Mouse (Mus musculus) lung, embryonic 15.5 days (tissue): ENCODE data around the gene Nrde2. TPM values are rescaled to one million over a fixed set of nuclear protein-coding genes. Genes with fewer than 3 reads are reported as not detected.

Source experiments
- ATAC-seq: fragments of 200-750 bp; cut with Nextera tagmentation; 2 replicates; pipeline ENCODE4 v1.8.0; 2017; ENCODE audit warnings: moderate number of reproducible peaks, borderline replicate concordance; ENCODE audit not compliant: low FRiP score, low TSS enrichment; ENCODE audit errors: extremely low read depth
- H3K27ac ChIP-seq: fragments of 300-500 bp; sonication (generic); 2 replicates; pipeline ENCODE4 v1.5.1; 2015; ENCODE audit warnings: moderate library complexity, mild to moderate bottlenecking, inconsistent platforms
- H3K27me3 ChIP-seq: fragments of 300-500 bp; sonication (generic); 2 replicates; pipeline ENCODE4 v1.6.1; 2015; ENCODE audit warnings: inconsistent platforms
- H3K36me3 ChIP-seq: fragments of 300-500 bp; sonication (generic); 2 replicates; pipeline ENCODE4 v1.6.1; 2015; ENCODE audit warnings: inconsistent platforms
- H3K4me1 ChIP-seq: fragments of 300-500 bp; sonication (generic); 2 replicates; pipeline ENCODE4 v1.6.1; 2015; ENCODE audit warnings: inconsistent platforms
- H3K4me2 ChIP-seq: fragments of 300-500 bp; sonication (generic); 2 replicates; pipeline ENCODE4 v1.6.1; 2015; ENCODE audit warnings: inconsistent platforms, mild to moderate bottlenecking, moderate library complexity
- H3K4me3 ChIP-seq: fragments of 300-500 bp; sonication (generic); 2 replicates; pipeline ENCODE4 v1.5.1; 2015; ENCODE audit warnings: mild to moderate bottlenecking, inconsistent platforms
- H3K9ac ChIP-seq: fragments of 300-500 bp; sonication (generic); 2 replicates; pipeline ENCODE4 v1.6.1; 2015; ENCODE audit warnings: inconsistent platforms
- H3K9me3 ChIP-seq: fragments of 300-500 bp; sonication (generic); 2 replicates; pipeline ENCODE4 v1.6.1; 2016; ENCODE audit warnings: inconsistent platforms
- WGBS: fragments of 180-500 bp; shearing (Covaris S2); methylation state at CpG from one replicate; pipeline ENCODE4 v1.1.7; 2015; 5-methylcytosine and 5-hydroxymethylcytosine counted together
- polyA plus RNA-seq: library from polyadenylated mRNA; unstranded; fragments of >200 nt; fragmentation: Nextera tagmentation; extraction: Ambion mirVana; gene quantifications from 2 replicates; pipeline ENCODE4 v1.2.1, GENCODE M21; 2015

Nrde2 gene
- polyA plus RNA-seq = 13.2 and 14.7 TPM in 2 replicates

DNA sequence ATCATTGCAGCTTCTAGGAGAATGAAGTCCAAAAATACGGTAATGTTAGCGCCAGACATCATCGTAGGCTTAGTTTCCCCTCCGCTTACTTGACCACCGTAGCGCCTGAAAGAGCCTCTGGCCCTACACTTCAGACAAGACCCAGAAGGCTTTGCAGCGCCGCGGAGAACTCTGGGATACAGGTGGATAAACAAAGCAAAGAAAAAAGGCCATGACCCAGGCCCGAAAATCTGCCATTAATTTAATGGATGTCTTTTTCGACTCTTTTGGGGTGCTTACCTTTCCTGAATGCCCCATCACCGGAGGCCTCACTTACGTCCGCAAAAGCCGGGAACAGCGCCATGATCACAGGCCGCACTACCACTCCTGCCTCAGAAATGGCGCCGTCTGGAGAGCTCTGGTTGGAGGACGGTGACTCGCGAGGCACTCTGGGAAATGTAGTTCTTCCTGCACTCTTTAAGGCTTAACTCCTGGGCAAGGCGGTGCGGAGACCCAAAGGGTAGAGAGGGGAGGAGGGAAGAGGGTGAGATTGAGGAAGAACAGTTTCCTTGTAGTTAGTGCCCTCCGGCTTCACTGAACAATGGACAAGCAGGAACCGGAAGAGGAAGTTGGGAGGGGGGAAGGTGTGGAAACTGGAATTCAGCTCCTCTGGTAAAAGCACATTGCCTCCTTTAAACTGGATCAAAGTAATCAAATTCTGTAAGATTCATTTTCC lies at the start of gene Nrde2:
Nrde2 (minus strand) TSS at position 393 of the 715 bp plus-strand sequence.
- peak within 1 kb of the TSS; percentile 49 for H3K9ac ChIP-seq
- peaks cover 8% of the 10 kb centered on the region for H3K4me1 ChIP-seq
- peak within 1 kb of the TSS; percentile 68 for H3K4me2 ChIP-seq
- H3K27ac ChIP-seq = peak within 1 kb of the TSS; percentile 74
- H3K36me3 ChIP-seq = no peaks in the 10 kb centered on the region
- WGBS = under 1% methylated on average over 26 of the region's 26 CpGs
- no peaks in the 10 kb centered on the region for H3K9me3 ChIP-seq
- ATAC-seq = peak; percentile 99
- H3K27me3 ChIP-seq = no peaks in the 10 kb centered on the region
- H3K4me3 ChIP-seq = peak within 1 kb of the TSS; percentile 50

- 92% methylated on average over 5 of the region's 5 CpGs for WGBS
Observed at GRCm38 (mm10) chr12:100206926-100207325, 47.5 kb upstream of the Nrde2 start.

DNA sequence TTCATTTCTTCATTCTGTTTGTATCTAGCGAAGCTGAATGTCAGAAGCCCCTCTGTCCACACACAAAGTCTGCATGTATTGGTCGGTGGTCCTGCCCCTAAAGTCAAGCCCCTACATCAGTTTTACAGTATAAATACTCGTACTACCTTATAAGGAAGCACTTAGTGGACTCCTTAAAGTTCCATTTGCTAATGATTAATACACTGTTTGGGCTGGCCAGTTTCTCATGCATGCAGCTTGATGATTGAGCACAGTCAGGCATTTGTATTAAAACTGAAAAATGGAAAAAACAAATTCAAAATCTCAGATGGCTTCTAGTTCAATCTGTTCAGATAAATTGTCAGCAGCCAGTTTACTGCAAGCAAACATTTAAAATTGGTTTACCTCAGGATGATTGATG lies 47.1 kb upstream of the Nrde2 start:
- WGBS = 62% methylated on average over 3 of the region's 3 CpGs
- no peak overlapping the region for H3K4me2 ChIP-seq
- peaks cover 63% of the 10 kb centered on the region for H3K36me3 ChIP-seq
- H3K9me3 ChIP-seq = no peaks in the 10 kb centered on the region
- peaks cover 40% of the 10 kb centered on the region for H3K4me1 ChIP-seq
- H3K27me3 ChIP-seq = no peaks in the 10 kb centered on the region
- H3K27ac ChIP-seq = no peak overlapping the region
- ATAC-seq = no peak
- no peak overlapping the region for H3K9ac ChIP-seq
- H3K4me3 ChIP-seq = no peak overlapping the region

More at GRCm38 (mm10) chr12:100206926-100207325, 47.5 kb upstream of the Nrde2 start:
- H3K4me2 ChIP-seq = no peak overlapping the region
- H3K4me3 ChIP-seq = no peak overlapping the region
- H3K27me3 ChIP-seq = no peaks in the 10 kb centered on the region
- ATAC-seq = no peak
- no peaks in the 10 kb centered on the region for H3K9me3 ChIP-seq
- H3K4me1 ChIP-seq = peaks cover 40% of the 10 kb centered on the region
- peaks cover 63% of the 10 kb centered on the region for H3K36me3 ChIP-seq
- no peak overlapping the region for H3K27ac ChIP-seq
- H3K9ac ChIP-seq = no peak overlapping the region

DNA sequence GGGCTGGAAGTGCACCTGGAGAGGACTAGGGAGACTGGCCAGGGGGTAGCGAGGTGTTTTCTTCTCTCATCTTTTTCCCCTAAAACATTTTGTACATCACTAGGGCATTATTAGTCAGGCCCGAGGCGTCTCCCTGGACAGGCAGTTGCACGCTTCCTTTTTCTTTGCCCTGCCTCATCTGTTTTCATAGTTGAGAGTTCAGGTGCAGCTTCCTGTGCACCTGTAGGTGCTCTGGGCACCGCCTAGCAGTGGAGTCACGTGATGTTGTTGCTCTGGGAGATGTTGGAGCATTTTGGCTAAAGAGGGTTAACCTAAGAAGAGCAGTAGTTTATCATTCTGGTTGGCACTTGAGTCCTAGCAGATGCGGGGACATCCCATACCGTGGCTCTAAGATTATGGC lies 45.7 kb upstream of the Nrde2 start:
- Histone ChIP-seq H3K27ac (no peak overlapping the region), H3K36me3 (peaks cover 63% of the 10 kb centered on the region), H3K9me3 (no peaks in the 10 kb centered on the region), H3K27me3 (no peaks in the 10 kb centered on the region), H3K4me3 (no peak overlapping the region), H3K4me1 (peaks cover 32% of the 10 kb centered on the region), H3K4me2 (no peak overlapping the region), H3K9ac (no peak overlapping the region)
- ATAC-seq = no peak
- WGBS = 92% methylated on average over 8 of the region's 8 CpGs

DNA sequence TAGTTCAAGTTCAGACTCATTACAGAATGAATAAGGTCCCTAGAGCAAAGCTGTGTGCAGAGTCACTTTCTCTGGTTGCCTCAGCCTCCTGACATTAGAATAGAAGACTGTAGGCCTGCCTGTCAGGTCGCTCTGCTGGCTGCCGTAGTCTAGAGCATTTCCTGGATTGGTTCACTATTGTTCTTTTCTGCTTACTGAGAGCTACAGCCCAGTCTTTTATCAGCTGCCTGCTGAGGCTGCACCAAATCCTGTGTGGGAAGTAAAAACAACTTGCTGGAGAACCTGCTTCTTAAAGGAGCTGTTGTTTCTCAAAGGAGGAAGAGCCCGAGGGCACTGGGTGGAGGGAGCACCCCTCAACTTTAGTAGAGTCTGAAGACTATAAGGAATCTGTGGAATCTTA lies 44.3 kb upstream of the Nrde2 start:
- Histone ChIP-seq H3K9ac (no peak overlapping the region), H3K4me1 (peaks cover 23% of the 10 kb centered on the region), H3K27me3 (no peaks in the 10 kb centered on the region), H3K9me3 (no peaks in the 10 kb centered on the region), H3K36me3 (peaks cover 56% of the 10 kb centered on the region), H3K4me2 (no peak overlapping the region), H3K4me3 (no peak overlapping the region), H3K27ac (no peak overlapping the region)
- WGBS = 54% methylated on average over 3 of the region's 3 CpGs
- no peak for ATAC-seq

- H3K4me3 ChIP-seq = peak overlapping the region; percentile 98
- no peaks in the 10 kb centered on the region for H3K9me3 ChIP-seq
- 1% methylated on average over 13 of the region's 13 CpGs for WGBS
- H3K27me3 ChIP-seq = no peaks in the 10 kb centered on the region
- no peak overlapping the region for H3K27ac ChIP-seq
- peaks cover 23% of the 10 kb centered on the region for H3K4me1 ChIP-seq
- peak overlapping the region; percentile 26; the same call in 1 of the 2 replicates for H3K9ac ChIP-seq
- ATAC-seq = peak; percentile 20; the same call in 1 of the 2 replicates
- peak overlapping the region; percentile 93 for H3K4me2 ChIP-seq
- peaks cover 44% of the 10 kb centered on the region for H3K36me3 ChIP-seq
Observed at GRCm38 (mm10) chr12:100201838-100202237, 42.4 kb upstream of the Nrde2 start.

DNA sequence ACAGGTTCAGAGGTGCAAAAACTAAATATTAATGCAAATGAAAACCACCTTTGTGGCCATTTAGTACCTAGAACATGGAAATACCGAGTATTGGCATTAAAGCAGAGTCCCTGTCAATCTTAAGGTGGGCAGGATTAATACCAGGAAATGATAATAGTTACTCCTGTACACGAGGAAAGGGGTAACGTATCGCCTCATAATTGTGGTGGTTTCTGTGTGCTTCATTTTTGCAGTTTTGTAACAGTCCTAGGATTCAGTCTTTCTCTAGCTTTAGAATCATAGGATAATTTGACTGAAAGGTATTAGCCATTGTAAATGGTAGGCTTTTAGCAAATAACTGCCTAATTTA lies 41.9 kb upstream of the Nrde2 start:
- Histone ChIP-seq H3K9me3 (no peaks in the 10 kb centered on the region), H3K27ac (no peak overlapping the region), H3K9ac (peak overlapping the region; percentile 95; the same call in 1 of the 2 replicates), H3K27me3 (no peaks in the 10 kb centered on the region), H3K4me1 (peaks cover 23% of the 10 kb centered on the region), H3K36me3 (peaks cover 39% of the 10 kb centered on the region), H3K4me2 (peak overlapping the region; percentile 93), H3K4me3 (peak overlapping the region; percentile 98)
- 21% methylated on average over 4 of the region's 4 CpGs for WGBS
- ATAC-seq = no peak

- Histone ChIP-seq H3K4me1 (peaks cover 23% of the 10 kb centered on the region), H3K36me3 (peaks cover 34% of the 10 kb centered on the region), H3K9me3 (no peaks in the 10 kb centered on the region), H3K4me2 (peak overlapping the region; percentile 93), H3K9ac (peak overlapping the region; percentile 95), H3K4me3 (peak overlapping the region; percentile 98), H3K27ac (peak overlapping the region; percentile 87), H3K27me3 (no peaks in the 10 kb centered on the region)
- ATAC-seq = peak; percentile 14; the same call in 1 of the 2 replicates
- WGBS = 4% methylated on average over 29 of the region's 29 CpGs
Observed at GRCm38 (mm10) chr12:100200645-100201362, 41.4 kb upstream of the Nrde2 start.

GRCm38 (mm10) chr12:100199891-100200644 lies 40.6 kb upstream of the Nrde2 start:
- no peaks in the 10 kb centered on the region for H3K27me3 ChIP-seq
- peak overlapping the region; percentile 87 for H3K27ac ChIP-seq
- H3K9me3 ChIP-seq = no peaks in the 10 kb centered on the region
- H3K4me2 ChIP-seq = peak overlapping the region; percentile 93
- peak; percentile 76 for ATAC-seq
- peak overlapping the region; percentile 98 for H3K4me3 ChIP-seq
- WGBS = 3% methylated on average over 54 of the region's 86 CpGs
- H3K9ac ChIP-seq = peak overlapping the region; percentile 95
- peaks cover 23% of the 10 kb centered on the region for H3K4me1 ChIP-seq
- peaks cover 27% of the 10 kb centered on the region for H3K36me3 ChIP-seq

GRCm38 (mm10) chr12:100198967-100199660 lies 39.7 kb upstream of the Nrde2 start, which contains the start of gene Calm1:
Gene Calm1 (plus strand): TSS chr12:100199435.
- peak; percentile 87 for ATAC-seq
- Histone ChIP-seq H3K9ac (peak within 1 kb of the TSS; percentile 95), H3K27ac (peak within 1 kb of the TSS; percentile 87), H3K27me3 (no peaks in the 10 kb centered on the region), H3K4me2 (peak within 1 kb of the TSS; percentile 93), H3K36me3 (peaks cover 18% of the 10 kb centered on the region), H3K4me3 (peak within 1 kb of the TSS; percentile 98), H3K9me3 (no peaks in the 10 kb centered on the region), H3K4me1 (peaks cover 23% of the 10 kb centered on the region)
- under 1% methylated on average over 58 of the region's 58 CpGs for WGBS

GRCm38 (mm10) chr12:100196786-100197185 lies 37.3 kb upstream of the Nrde2 start:
- H3K9ac ChIP-seq = no peak overlapping the region
- H3K9me3 ChIP-seq = no peaks in the 10 kb centered on the region
- H3K27ac ChIP-seq = no peak overlapping the region
- no peak overlapping the region for H3K4me2 ChIP-seq
- no peak overlapping the region for H3K4me3 ChIP-seq
- WGBS = 69% methylated on average over 7 of the region's 7 CpGs
- no peaks in the 10 kb centered on the region for H3K36me3 ChIP-seq
- ATAC-seq = no peak
- peaks cover 8% of the 10 kb centered on the region for H3K4me1 ChIP-seq
- no peaks in the 10 kb centered on the region for H3K27me3 ChIP-seq
